Mouse (Mus musculus) urinary bladder, postnatal 36 days (tissue): Measurements from ENCODE around the gene Stk39.

Source experiments
- DNase-seq, 2 experiments: peaks; one replicate each; pipeline ENCODE4 v3.0.0; 2022; ENCODE audit warnings: low spot score in 2 of 2, mixed read lengths in 1 of 2

The Stk39 gene

GRCm38 (mm10) chr2:68289961-68290360, 182.1 kb downstream of the Stk39 start:
- no peak for DNase-seq

GRCm38 (mm10) chr2:68289177-68289576, 182.9 kb downstream of the Stk39 start:
- no peak for DNase-seq

- DNase-seq: no peak
Observed at GRCm38 (mm10) chr2:68288106-68288505, 184.0 kb downstream of the Stk39 start.

GRCm38 (mm10) chr2:68284391-68284790, 187.7 kb downstream of the Stk39 start:
- peak; percentile 8 to 63 for DNase-seq

- no peak for DNase-seq
Observed at GRCm38 (mm10) chr2:68283021-68283548, 189.0 kb downstream of the Stk39 start.

GRCm38 (mm10) chr2:68281575-68281974, 190.5 kb downstream of the Stk39 start:
- no peak for DNase-seq

GRCm38 (mm10) chr2:68271301-68271700, 200.8 kb downstream of the Stk39 start:
- no peak for DNase-seq

GRCm38 (mm10) chr2:68270836-68271235, 201.2 kb downstream of the Stk39 start:
- no peak for DNase-seq

- DNase-seq: no peak
Observed at GRCm38 (mm10) chr2:68269646-68270045, 202.4 kb downstream of the Stk39 start.

GRCm38 (mm10) chr2:68264826-68265225, 207.2 kb downstream of the Stk39 start:
- DNase-seq: no peak

- no peak for DNase-seq
Observed at GRCm38 (mm10) chr2:68260911-68261310, 211.2 kb downstream of the Stk39 start.

- DNase-seq: no peak
Observed at GRCm38 (mm10) chr2:68257571-68257970, 214.5 kb downstream of the Stk39 start.

GRCm38 (mm10) chr2:68256472-68256871, 215.6 kb downstream of the Stk39 start:
- DNase-seq: no peak

- no peak for DNase-seq
Observed at GRCm38 (mm10) chr2:68254756-68255155, 217.3 kb downstream of the Stk39 start.

GRCm38 (mm10) chr2:68253222-68253621, 218.8 kb downstream of the Stk39 start:
- DNase-seq: no peak

- DNase-seq: no peak
Observed at GRCm38 (mm10) chr2:68252048-68252758, 219.9 kb downstream of the Stk39 start.

- no peak for DNase-seq
Observed at GRCm38 (mm10) chr2:68250897-68251296, 221.2 kb downstream of the Stk39 start.

GRCm38 (mm10) chr2:68249855-68250424, 222.1 kb downstream of the Stk39 start:
- DNase-seq: no peak

- DNase-seq: no peak
Observed at GRCm38 (mm10) chr2:68246284-68246683, 225.8 kb downstream of the Stk39 start.

- no peak for DNase-seq
Observed at GRCm38 (mm10) chr2:68244556-68244955, 227.5 kb downstream of the Stk39 start.

GRCm38 (mm10) chr2:68243879-68244553, 228.1 kb downstream of the Stk39 start:
- DNase-seq: no peak

GRCm38 (mm10) chr2:68243273-68243672, 228.8 kb downstream of the Stk39 start:
- no peak for DNase-seq

GRCm38 (mm10) chr2:68242069-68242468, 230.0 kb downstream of the Stk39 start:
- DNase-seq: no peak
